Mouse (Mus musculus): Measurements from ENCODE around the gene Epn1. TPM values are rescaled to one million over a fixed set of nuclear protein-coding genes. Genes with fewer than 3 reads are reported as not detected.
"Not testable (repeated sequence)": the region's sequence is repeated elsewhere in the genome, so short reads cannot be mapped to it uniquely, and the experiment has no call there.

Gene Epn1
- polyA plus RNA-seq, 1 experiment from 2014 or later: 46.6 TPM

GRCm38 (mm10) chr7:5061774-5062359, 18.2 kb upstream of the Epn1 start, which contains the start of gene U2af2:
U2af2 (plus strand) TSS chr7:5062143.
- Histone ChIP-seq H3K36me3 (ENCODE audit: control insufficient read depth, insufficient read depth) (peaks cover 7% of the 10 kb centered on the region; the same call in 1 of the 2 replicates), H3K9ac (ENCODE audit: low read depth, low read length) (peak within 1 kb of the TSS; percentile 94), H3K27ac (ENCODE audit: low read length) (peak within 1 kb of the TSS; percentile 99), H3K4me3 (ENCODE audit: low read depth, low read length) (peak within 1 kb of the TSS; percentile 78), H3K27me3 (ENCODE audit: control insufficient read depth, insufficient read depth, low read depth, low read length) (peaks cover 17% of the 10 kb centered on the region), H3K4me2 (ENCODE audit: low read depth, low read length) (peak within 1 kb of the TSS; percentile 98), H3K4me1 (ENCODE audit: control insufficient read depth, low read depth, low read length) (peaks cover 39% of the 10 kb centered on the region), H3K9me3 (replicated peaks; ENCODE audit: control insufficient read depth, low read length) (no peaks in the 10 kb centered on the region)
- ATAC-seq (ENCODE audit: low read depth): peak; percentile 77
- WGBS (ENCODE audit: insufficient replicate concordance): under 1% methylated on average over 64 of the region's 65 CpGs

GRCm38 (mm10) chr7:5062360-5063001, 17.6 kb upstream of the Epn1 start:
- Histone ChIP-seq H3K27ac (ENCODE audit: low read length) (peak overlapping the region; percentile 99), H3K36me3 (ENCODE audit: control insufficient read depth, insufficient read depth) (peaks cover 7% of the 10 kb centered on the region), H3K27me3 (ENCODE audit: control insufficient read depth, insufficient read depth, low read depth, low read length) (peaks cover 11% of the 10 kb centered on the region), H3K9ac (ENCODE audit: low read depth, low read length) (peak overlapping the region; percentile 77), H3K4me3 (ENCODE audit: low read depth, low read length) (peak overlapping the region; percentile 78), H3K9me3 (replicated peaks; ENCODE audit: control insufficient read depth, low read length) (no peaks in the 10 kb centered on the region), H3K4me1 (ENCODE audit: control insufficient read depth, low read depth, low read length) (peaks cover 43% of the 10 kb centered on the region), H3K4me2 (ENCODE audit: low read depth, low read length) (peak overlapping the region; percentile 98)
- WGBS (ENCODE audit: insufficient replicate concordance): under 1% methylated on average over 50 of the region's 51 CpGs
- ATAC-seq (ENCODE audit: low read depth): peak; percentile 57

- H3K9ac ChIP-seq (ENCODE audit: low read depth, low read length): no peak overlapping the region
- peaks cover 42% of the 10 kb centered on the region for H3K4me1 ChIP-seq (ENCODE audit: control insufficient read depth, low read depth, low read length)
- peaks cover 31% of the 10 kb centered on the region for H3K36me3 ChIP-seq (ENCODE audit: control insufficient read depth, insufficient read depth)
- H3K27me3 ChIP-seq (ENCODE audit: control insufficient read depth, insufficient read depth, low read depth, low read length): no peaks in the 10 kb centered on the region
- H3K9me3 ChIP-seq (replicated peaks; ENCODE audit: control insufficient read depth, low read length): no peaks in the 10 kb centered on the region
- no peak overlapping the region for H3K4me2 ChIP-seq (ENCODE audit: low read depth, low read length)
- no peak overlapping the region for H3K4me3 ChIP-seq (ENCODE audit: low read depth, low read length)
- WGBS (ENCODE audit: insufficient replicate concordance): 80% methylated on average over 6 of the region's 6 CpGs
- ATAC-seq (ENCODE audit: low read depth): no peak
- no peak overlapping the region for H3K27ac ChIP-seq (ENCODE audit: low read length)
Observed at GRCm38 (mm10) chr7:5064886-5065285, 15.1 kb upstream of the Epn1 start.

GRCm38 (mm10) chr7:5073586-5073985, 6.4 kb upstream of the Epn1 start:
- 12% methylated on average over 1 of the region's 1 CpGs for WGBS (ENCODE audit: insufficient replicate concordance)
- ATAC-seq (ENCODE audit: low read depth): peak; percentile 78
- H3K4me1 ChIP-seq (ENCODE audit: control insufficient read depth, low read depth, low read length): peaks cover 49% of the 10 kb centered on the region

GRCm38 (mm10) chr7:5074984-5075383, 5.1 kb upstream of the Epn1 start:
- Histone ChIP-seq H3K9ac (ENCODE audit: low read depth, low read length) (no peak overlapping the region), H3K9me3 (replicated peaks; ENCODE audit: control insufficient read depth, low read length) (no peaks in the 10 kb centered on the region), H3K27me3 (ENCODE audit: control insufficient read depth, insufficient read depth, low read depth, low read length) (no peaks in the 10 kb centered on the region), H3K36me3 (ENCODE audit: control insufficient read depth, insufficient read depth) (peaks cover 63% of the 10 kb centered on the region), H3K4me3 (ENCODE audit: low read depth, low read length) (no peak overlapping the region), H3K4me1 (ENCODE audit: control insufficient read depth, low read depth, low read length) (peaks cover 51% of the 10 kb centered on the region), H3K27ac (ENCODE audit: low read length) (no peak overlapping the region), H3K4me2 (ENCODE audit: low read depth, low read length) (no peak overlapping the region)
- no peak for ATAC-seq (ENCODE audit: low read depth)
- WGBS (ENCODE audit: insufficient replicate concordance): 89% methylated on average over 5 of the region's 5 CpGs

More at GRCm38 (mm10) chr7:5073586-5073985, 6.4 kb upstream of the Epn1 start:
- H3K4me3 ChIP-seq (ENCODE audit: low read depth, low read length): peak overlapping the region; percentile 24; the same call in 1 of the 2 replicates
- H3K36me3 ChIP-seq (ENCODE audit: control insufficient read depth, insufficient read depth): peaks cover 76% of the 10 kb centered on the region
- peak overlapping the region; percentile 5; the same call in 1 of the 2 replicates for H3K9ac ChIP-seq (ENCODE audit: low read depth, low read length)
- H3K9me3 ChIP-seq (replicated peaks; ENCODE audit: control insufficient read depth, low read length): no peaks in the 10 kb centered on the region
- H3K27me3 ChIP-seq (ENCODE audit: control insufficient read depth, insufficient read depth, low read depth, low read length): no peaks in the 10 kb centered on the region
- peak overlapping the region; percentile 82 for H3K27ac ChIP-seq (ENCODE audit: low read length)
- H3K4me2 ChIP-seq (ENCODE audit: low read depth, low read length): peak overlapping the region; percentile 46

- Histone ChIP-seq H3K9me3 (replicated peaks; ENCODE audit: control insufficient read depth, low read length) (no peaks in the 10 kb centered on the region), H3K4me2 (ENCODE audit: low read depth, low read length) (no peak overlapping the region), H3K9ac (ENCODE audit: low read depth, low read length) (no peak overlapping the region), H3K4me3 (ENCODE audit: low read depth, low read length) (no peak overlapping the region), H3K4me1 (ENCODE audit: control insufficient read depth, low read depth, low read length) (peaks cover 55% of the 10 kb centered on the region), H3K27ac (ENCODE audit: low read length) (peak overlapping the region; percentile 63), H3K27me3 (ENCODE audit: control insufficient read depth, insufficient read depth, low read depth, low read length) (no peaks in the 10 kb centered on the region), H3K36me3 (ENCODE audit: control insufficient read depth, insufficient read depth) (peaks cover 46% of the 10 kb centered on the region)
- WGBS (ENCODE audit: insufficient replicate concordance): 41% methylated on average over 2 of the region's 2 CpGs
- peak; percentile 16; the same call in 1 of the 2 replicates for ATAC-seq (ENCODE audit: low read depth)
Observed at GRCm38 (mm10) chr7:5076931-5077330, 3.1 kb upstream of the Epn1 start.

GRCm38 (mm10) chr7:5079365-5080009, 548 bp upstream of the Epn1 start:
- not testable (repeated sequence) for ATAC-seq (ENCODE audit: low read depth); H3K9me3 ChIP-seq (replicated peaks; ENCODE audit: control insufficient read depth, low read length); H3K27me3 ChIP-seq (ENCODE audit: control insufficient read depth, insufficient read depth, low read depth, low read length)
- peak overlapping the region; percentile 43 for H3K9ac ChIP-seq (ENCODE audit: low read depth, low read length)
- H3K27ac ChIP-seq (ENCODE audit: low read length): peak overlapping the region; percentile 95
- 36% methylated on average over 9 of the region's 13 CpGs for WGBS (ENCODE audit: insufficient replicate concordance)
- H3K4me2 ChIP-seq (ENCODE audit: low read depth, low read length): peak overlapping the region; percentile 68
- H3K4me3 ChIP-seq (ENCODE audit: low read depth, low read length): peak overlapping the region; percentile 98
- H3K4me1 ChIP-seq (ENCODE audit: control insufficient read depth, low read depth, low read length): peaks cover 47% of the 10 kb centered on the region
- H3K36me3 ChIP-seq (ENCODE audit: control insufficient read depth, insufficient read depth): peaks cover 41% of the 10 kb centered on the region

GRCm38 (mm10) chr7:5080815-5081214, 780 bp downstream of the Epn1 start:
- peak overlapping the region; percentile 68 for H3K4me2 ChIP-seq (ENCODE audit: low read depth, low read length)
- ATAC-seq (ENCODE audit: low read depth): no peak
- peak overlapping the region; percentile 95 for H3K27ac ChIP-seq (ENCODE audit: low read length)
- H3K9ac ChIP-seq (ENCODE audit: low read depth, low read length): peak overlapping the region; percentile 98
- H3K4me3 ChIP-seq (ENCODE audit: low read depth, low read length): peak overlapping the region; percentile 98
- H3K9me3 ChIP-seq (replicated peaks; ENCODE audit: control insufficient read depth, low read length): no peaks in the 10 kb centered on the region
- 7% methylated on average over 6 of the region's 6 CpGs for WGBS (ENCODE audit: insufficient replicate concordance)
- peaks cover 41% of the 10 kb centered on the region for H3K36me3 ChIP-seq (ENCODE audit: control insufficient read depth, insufficient read depth)
- H3K4me1 ChIP-seq (ENCODE audit: control insufficient read depth, low read depth, low read length): peaks cover 48% of the 10 kb centered on the region
- no peaks in the 10 kb centered on the region for H3K27me3 ChIP-seq (ENCODE audit: control insufficient read depth, insufficient read depth, low read depth, low read length)

Measured in liver, embryonic 16.5 days (tissue).